Mouse (Mus musculus): ENCODE results near the gene Aldh1l1. TPM values are rescaled to one million over a fixed set of nuclear protein-coding genes. Genes with fewer than 3 reads are reported as not detected.

Gene Aldh1l1
- total RNA-seq, 1 experiment from 2014 or later = 18.0 TPM

DNA sequence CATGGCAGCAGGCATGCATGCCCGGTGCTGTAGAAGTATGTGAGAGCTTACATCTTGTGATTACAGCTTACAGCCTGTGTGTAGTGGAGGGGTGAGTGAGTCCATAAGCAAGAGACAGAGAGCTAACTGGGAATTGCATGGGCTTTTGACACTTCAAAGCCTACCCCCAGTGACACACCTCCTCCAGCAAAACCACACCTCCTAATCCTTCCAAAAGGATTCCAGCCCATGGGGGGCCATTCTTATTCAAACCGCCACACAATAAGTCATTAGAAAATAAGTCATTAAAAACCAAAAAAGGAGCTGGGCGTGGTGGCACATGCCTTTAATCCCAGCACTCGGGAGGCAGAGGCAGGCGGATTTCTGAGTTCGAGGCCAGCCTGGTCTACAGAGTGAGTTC, 162.2 kb downstream of the Aldh1l1 start:
- ATAC-seq (replicated peaks in 1 of 2; ENCODE audit: insufficient read depth in 1 of 2, low FRiP score in 2 of 2, low TSS enrichment in 1 of 2, low read depth in 1 of 2, poor library complexity in 2 of 2, severe bottlenecking in 2 of 2) = no peak

DNA sequence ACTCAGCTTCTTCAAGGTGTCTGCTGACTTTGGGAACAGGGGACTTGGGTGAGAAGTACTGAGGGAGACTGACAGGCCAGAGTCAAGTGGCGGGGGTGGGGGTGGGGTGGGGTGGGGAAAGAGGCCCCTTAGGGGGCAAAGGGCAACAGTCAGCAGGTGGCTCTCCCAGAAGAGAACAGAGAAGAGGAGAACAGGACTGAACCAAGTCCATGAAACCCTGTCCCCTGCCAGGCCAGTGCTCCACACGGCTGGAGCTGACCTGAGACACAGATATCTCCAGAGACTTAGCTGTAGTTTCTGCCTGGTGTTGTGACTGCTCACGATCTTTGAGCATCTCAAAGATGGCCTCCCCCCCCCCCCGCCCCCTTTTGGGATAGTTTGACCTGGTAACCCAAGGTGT, 163.1 kb downstream of the Aldh1l1 start:
- no peak for ATAC-seq (replicated peaks in 1 of 2; ENCODE audit: insufficient read depth in 1 of 2, low FRiP score in 2 of 2, low TSS enrichment in 1 of 2, low read depth in 1 of 2, poor library complexity in 2 of 2, severe bottlenecking in 2 of 2)

Other genes starting within 250 kb of the Aldh1l1 start
- not detected in 2 replicates for gene Vmn1r54, start 240.1 kb upstream of the Aldh1l1 start, total RNA-seq (2017)
- gene BC048671, start 185.2 kb upstream of the Aldh1l1 start, total RNA-seq (2017) = not detected in 2 replicates
- 1.4 TPM in 1 of 2 replicates, not detected in the other for gene Chst13, start 161.2 kb upstream of the Aldh1l1 start, total RNA-seq (2017)
- gene Uroc1, start 153.1 kb upstream of the Aldh1l1 start, total RNA-seq (2017) = not detected in 2 replicates
- gene Zxdc, start 116.9 kb upstream of the Aldh1l1 start, total RNA-seq (2017) = 18.7 and 20.3 TPM in 2 replicates
- gene Cfap100, start 57.6 kb upstream of the Aldh1l1 start, total RNA-seq (2017) = not detected in 2 replicates
- not detected in 2 replicates for gene Klf15, start 23.9 kb upstream of the Aldh1l1 start, total RNA-seq (2017)
- 2.7 and 4.5 TPM in 2 replicates for gene Slc41a3, start 118.3 kb downstream of the Aldh1l1 start, total RNA-seq (2017)